Mouse (Mus musculus): ENCODE measurements around the gene Gm37240. TPM values are rescaled to one million over a fixed set of nuclear protein-coding genes. Genes with fewer than 3 reads are reported as not detected.
A peak's percentile ranks its signal among the peaks of the same experiment; 100 is the strongest.

Gm37240 gene
- polyA plus RNA-seq, 1 experiment, result 0.77 TPM

DNA sequence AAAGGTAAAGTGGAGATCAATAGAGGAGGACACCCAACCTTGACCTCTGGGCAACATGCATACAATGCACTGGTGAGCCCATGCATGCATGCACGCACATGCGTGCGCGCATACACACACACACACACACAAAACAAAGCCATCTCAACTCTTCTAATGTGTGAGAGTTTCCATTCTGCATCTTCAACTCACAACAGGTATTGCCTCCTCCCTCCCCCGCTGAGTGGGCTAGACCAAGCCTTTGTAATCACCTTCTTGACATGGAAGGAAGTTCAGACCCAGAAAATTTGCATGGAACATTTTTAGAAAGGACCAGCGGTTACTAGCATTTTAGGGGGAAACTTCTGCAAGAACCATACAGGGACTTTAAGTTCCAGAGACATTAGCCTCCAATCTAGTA lies 1213.8 kb downstream of the Gm37240 start:
- WGBS, result 91% methylated on average over 6 of the region's 6 CpGs
- Histone ChIP-seq H3K4me1 (ENCODE audit: control insufficient read depth, insufficient read depth, low read length) (no peaks in the 10 kb centered on the region), H3K27me3 (ENCODE audit: control insufficient read depth, insufficient read depth, low read length) (no peaks in the 10 kb centered on the region), H3K4me3 (replicated peaks; ENCODE audit: insufficient read depth, low read depth, low read length) (no peak overlapping the region), H3K27ac (ENCODE audit: insufficient read depth, low read length) (no peak overlapping the region)
- TF ChIP-seq CTCF (IDR thresholded peaks at IDR 0.05; ENCODE audit: borderline replicate concordance, insufficient read depth, low read depth, low read length), result no peak
- no peak for DNase-seq

DNA sequence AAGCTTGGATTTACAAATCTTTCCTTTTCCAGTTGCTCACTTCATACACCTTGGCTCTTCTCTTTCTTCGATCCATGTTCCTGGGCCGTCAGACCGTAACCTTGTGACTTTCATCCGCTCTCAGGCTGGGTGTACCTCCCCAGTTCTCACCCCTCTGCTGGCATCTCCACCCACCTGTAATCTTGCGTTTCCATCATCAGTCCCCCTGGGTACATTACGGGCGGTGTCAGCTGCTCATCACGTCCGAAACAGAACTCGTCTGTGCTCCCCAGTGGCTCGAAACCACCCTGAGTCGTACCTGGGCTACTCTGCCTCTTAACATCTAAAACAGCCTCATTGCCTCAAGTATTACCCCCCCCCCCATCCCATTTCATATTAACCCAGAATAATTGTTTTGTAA lies 1215.2 kb downstream of the Gm37240 start:
- WGBS, result 88% methylated on average over 12 of the region's 12 CpGs
- TF ChIP-seq CTCF (IDR thresholded peaks at IDR 0.05; ENCODE audit: borderline replicate concordance, insufficient read depth, low read depth, low read length) (no peak), POLR2A (IDR thresholded peaks at IDR 0.05; ENCODE audit: borderline replicate concordance, insufficient read depth, low read length) (no peak)
- no peak for DNase-seq
- Histone ChIP-seq H3K4me1 (ENCODE audit: control insufficient read depth, insufficient read depth, low read length) (no peaks in the 10 kb centered on the region), H3K27ac (ENCODE audit: insufficient read depth, low read length) (no peak overlapping the region), H3K27me3 (ENCODE audit: control insufficient read depth, insufficient read depth, low read length) (no peaks in the 10 kb centered on the region), H3K4me3 (replicated peaks; ENCODE audit: insufficient read depth, low read depth, low read length) (no peak overlapping the region)

GRCm38 (mm10) chr3:84668957-84669356 lies 1218.4 kb downstream of the Gm37240 start:
- Histone ChIP-seq H3K27ac (ENCODE audit: insufficient read depth, low read length) (no peak overlapping the region), H3K4me3 (replicated peaks; ENCODE audit: insufficient read depth, low read depth, low read length) (no peak overlapping the region), H3K27me3 (ENCODE audit: control insufficient read depth, insufficient read depth, low read length) (no peaks in the 10 kb centered on the region), H3K4me1 (ENCODE audit: control insufficient read depth, insufficient read depth, low read length) (no peaks in the 10 kb centered on the region)
- TF ChIP-seq POLR2A (IDR thresholded peaks at IDR 0.05; ENCODE audit: borderline replicate concordance, insufficient read depth, low read length) (no peak), CTCF (IDR thresholded peaks at IDR 0.05; ENCODE audit: borderline replicate concordance, insufficient read depth, low read depth, low read length) (no peak)
- no peak for DNase-seq
- WGBS, result 88% methylated on average over 3 of the region's 3 CpGs

GRCm38 (mm10) chr3:84665255-84666073 lies 1221.9 kb downstream of the Gm37240 start:
- no peak for TF ChIP-seq CTCF (IDR thresholded peaks at IDR 0.05; ENCODE audit: borderline replicate concordance, insufficient read depth, low read depth, low read length)
- TF ChIP-seq POLR2A (IDR thresholded peaks at IDR 0.05; ENCODE audit: borderline replicate concordance, insufficient read depth, low read length), result no peak
- no peak overlapping the region for H3K27ac ChIP-seq (ENCODE audit: insufficient read depth, low read length)
- no peaks in the 10 kb centered on the region for H3K27me3 ChIP-seq (ENCODE audit: control insufficient read depth, insufficient read depth, low read length)
- 24% methylated on average over 21 of the region's 21 CpGs for WGBS
- H3K4me3 ChIP-seq (replicated peaks; ENCODE audit: insufficient read depth, low read depth, low read length), result peak overlapping the region; percentile 11
- H3K4me1 ChIP-seq (ENCODE audit: control insufficient read depth, insufficient read depth, low read length), result no peaks in the 10 kb centered on the region
- no peak for DNase-seq

DNA sequence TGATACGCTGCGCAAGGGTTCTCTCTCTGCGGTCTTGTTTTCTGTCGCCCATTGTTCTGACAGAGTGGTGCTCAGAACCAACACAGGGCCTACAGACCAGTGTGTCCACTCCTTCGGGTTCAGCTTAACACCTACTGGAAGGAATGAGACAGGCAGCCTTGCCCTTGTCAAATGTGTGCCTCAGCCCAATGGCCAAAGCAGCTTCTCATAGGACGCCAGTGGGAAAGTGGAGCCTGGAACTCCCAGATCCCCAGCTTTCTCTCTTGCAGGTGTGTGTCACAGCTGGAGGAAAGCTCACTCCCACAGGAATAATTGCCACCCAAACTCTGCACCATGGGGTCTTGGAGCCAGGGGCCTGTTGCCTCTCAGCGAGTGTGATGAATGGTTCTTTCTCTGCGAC lies 1222.6 kb downstream of the Gm37240 start:
- WGBS, result 84% methylated on average over 8 of the region's 8 CpGs
- TF ChIP-seq CTCF (IDR thresholded peaks at IDR 0.05; ENCODE audit: borderline replicate concordance, insufficient read depth, low read depth, low read length) (no peak), POLR2A (IDR thresholded peaks at IDR 0.05; ENCODE audit: borderline replicate concordance, insufficient read depth, low read length) (no peak)
- no peaks in the 10 kb centered on the region for H3K27me3 ChIP-seq (ENCODE audit: control insufficient read depth, insufficient read depth, low read length)

GRCm38 (mm10) chr3:84663858-84664257 lies 1223.5 kb downstream of the Gm37240 start:
- 85% methylated on average over 4 of the region's 4 CpGs for WGBS
- Histone ChIP-seq H3K4me1 (ENCODE audit: control insufficient read depth, insufficient read depth, low read length) (no peaks in the 10 kb centered on the region), H3K4me3 (replicated peaks; ENCODE audit: insufficient read depth, low read depth, low read length) (no peak overlapping the region), H3K27me3 (ENCODE audit: control insufficient read depth, insufficient read depth, low read length) (no peaks in the 10 kb centered on the region), H3K27ac (ENCODE audit: insufficient read depth, low read length) (no peak overlapping the region)
- no peak for TF ChIP-seq POLR2A (IDR thresholded peaks at IDR 0.05; ENCODE audit: borderline replicate concordance, insufficient read depth, low read length)
- TF ChIP-seq CTCF (IDR thresholded peaks at IDR 0.05; ENCODE audit: borderline replicate concordance, insufficient read depth, low read depth, low read length), result no peak
- no peak for DNase-seq

More for the DNA sequence above, 1222.6 kb downstream of the Gm37240 start:
- DNase-seq, result no peak
- H3K27ac ChIP-seq (ENCODE audit: insufficient read depth, low read length), result no peak overlapping the region
- H3K4me1 ChIP-seq (ENCODE audit: control insufficient read depth, insufficient read depth, low read length), result no peaks in the 10 kb centered on the region
- H3K4me3 ChIP-seq (replicated peaks; ENCODE audit: insufficient read depth, low read depth, low read length), result no peak overlapping the region

GRCm38 (mm10) chr3:84663079-84663478 lies 1224.2 kb downstream of the Gm37240 start:
- Histone ChIP-seq H3K27me3 (ENCODE audit: control insufficient read depth, insufficient read depth, low read length) (no peaks in the 10 kb centered on the region), H3K4me3 (replicated peaks; ENCODE audit: insufficient read depth, low read depth, low read length) (no peak overlapping the region), H3K4me1 (ENCODE audit: control insufficient read depth, insufficient read depth, low read length) (no peaks in the 10 kb centered on the region), H3K27ac (ENCODE audit: insufficient read depth, low read length) (no peak overlapping the region)
- DNase-seq, result no peak
- TF ChIP-seq CTCF (IDR thresholded peaks at IDR 0.05; ENCODE audit: borderline replicate concordance, insufficient read depth, low read depth, low read length) (no peak), POLR2A (IDR thresholded peaks at IDR 0.05; ENCODE audit: borderline replicate concordance, insufficient read depth, low read length) (no peak)
- WGBS, result 85% methylated on average over 12 of the region's 12 CpGs

GRCm38 (mm10) chr3:84660380-84660779 lies 1226.9 kb downstream of the Gm37240 start:
- Histone ChIP-seq H3K27ac (ENCODE audit: insufficient read depth, low read length) (no peak overlapping the region), H3K27me3 (ENCODE audit: control insufficient read depth, insufficient read depth, low read length) (no peaks in the 10 kb centered on the region), H3K4me1 (ENCODE audit: control insufficient read depth, insufficient read depth, low read length) (no peaks in the 10 kb centered on the region), H3K4me3 (replicated peaks; ENCODE audit: insufficient read depth, low read depth, low read length) (no peak overlapping the region)
- TF ChIP-seq CTCF (IDR thresholded peaks at IDR 0.05; ENCODE audit: borderline replicate concordance, insufficient read depth, low read depth, low read length) (no peak), POLR2A (IDR thresholded peaks at IDR 0.05; ENCODE audit: borderline replicate concordance, insufficient read depth, low read length) (no peak)
- DNase-seq, result no peak
- 77% methylated on average over 2 of the region's 2 CpGs for WGBS
